Mouse (Mus musculus): ENCODE measurements around the gene Rab33b. TPM values are rescaled to one million over a fixed set of nuclear protein-coding genes. Genes with fewer than 3 reads are reported as not detected.

Gene Rab33b
- total RNA-seq, 2 experiments from 2014 or later: 23.0 to 24.8 TPM

Other genes starting within 250 kb of the Rab33b start
- gene Elf2, start 143.3 kb upstream of the Rab33b start, total RNA-seq (2021): 10 to 100 TPM; 41.3 to 44.6 TPM
- under 1 TPM in 1 of 2 experiments, not detected in 1; 0.26 TPM for gene Mgarp, start 87.2 kb upstream of the Rab33b start, total RNA-seq (2021)
- 100 to 1,000 TPM; 311 to 356 TPM for gene Ndufc1, start 74.9 kb upstream of the Rab33b start, total RNA-seq (2021)
- gene Naa15, start 68.8 kb upstream of the Rab33b start, total RNA-seq (2021): 10 to 100 TPM; 41.6 to 48.3 TPM
- gene Setd7, start 77.0 kb downstream of the Rab33b start, total RNA-seq (2021): 100 to 1,000 TPM; 126 to 139 TPM
- not detected for gene Mgst2, start 176.4 kb downstream of the Rab33b start, total RNA-seq (2021)

All from layer of hippocampus, postnatal 25 days (tissue).